Mouse (Mus musculus) limb, embryonic 15.5 days (tissue): Measurements from ENCODE around the gene Aars. TPM values are rescaled to one million over a fixed set of nuclear protein-coding genes. Genes with fewer than 3 reads are reported as not detected.
"Not testable (repeated sequence)": the region's sequence is repeated elsewhere in the genome, so short reads cannot be mapped to it uniquely, and the experiment has no call there.

ENCODE experiments used
- ATAC-seq: fragments of 200-750 bp; cut with Nextera tagmentation; 2 replicates; pipeline ENCODE4 v1.8.0; 2017; ENCODE audit warnings: low read depth, moderate TSS enrichment; ENCODE audit not compliant: insufficient number of reproducible peaks, low FRiP score, low TSS enrichment
- H3K27ac ChIP-seq: fragments of 300-500 bp; sonication (generic); 2 replicates; pipeline ENCODE4 v1.5.1; 2015; ENCODE audit warnings: moderate library complexity, mild to moderate bottlenecking, inconsistent platforms
- H3K27me3 ChIP-seq: fragments of 300-500 bp; sonication (generic); 2 replicates; pipeline ENCODE4 v1.6.1; 2015; ENCODE audit warnings: inconsistent platforms
- H3K36me3 ChIP-seq: fragments of 300-500 bp; sonication (generic); 2 replicates; pipeline ENCODE4 v1.6.1; 2015; ENCODE audit warnings: inconsistent platforms
- H3K4me1 ChIP-seq: fragments of 300-500 bp; sonication (generic); 2 replicates; pipeline ENCODE4 v1.6.1; 2015; ENCODE audit warnings: inconsistent platforms
- H3K4me2 ChIP-seq: fragments of 300-500 bp; sonication (generic); 2 replicates; pipeline ENCODE4 v1.6.1; 2015; ENCODE audit warnings: mild to moderate bottlenecking, inconsistent platforms
- H3K4me3 ChIP-seq: fragments of 300-500 bp; sonication (generic); 2 replicates; pipeline ENCODE4 v1.5.1; 2015; ENCODE audit warnings: mild to moderate bottlenecking, inconsistent platforms
- H3K9ac ChIP-seq: fragments of 300-500 bp; sonication (generic); 2 replicates; pipeline ENCODE4 v1.6.1; 2015; ENCODE audit warnings: inconsistent platforms
- H3K9me3 ChIP-seq: fragments of 300-500 bp; sonication (generic); 2 replicates; pipeline ENCODE4 v1.6.1; 2016; ENCODE audit warnings: inconsistent platforms
- WGBS: fragments of 180-500 bp; shearing (Covaris S2); methylation state at CpG from one replicate; pipeline ENCODE4 v1.1.7; 2015; 5-methylcytosine and 5-hydroxymethylcytosine counted together
- polyA plus RNA-seq: library from polyadenylated mRNA; unstranded; fragments of >200 nt; fragmentation: Nextera tagmentation; extraction: Ambion mirVana; gene quantifications from 2 replicates; pipeline ENCODE4 v1.2.1, GENCODE M21; 2015

Aars gene
- 48.0 and 48.4 TPM in 2 replicates for polyA plus RNA-seq

GRCm38 (mm10) chr8:111032916-111033315, at the start of gene Aars:
Gene Aars, plus strand, starts transcription at chr8:111033144.
- peak within 1 kb of the TSS; percentile 65 for H3K9ac ChIP-seq
- WGBS: 96% methylated on average over 7 of the region's 7 CpGs
- no peak for ATAC-seq

GRCm38 (mm10) chr8:110987805-110988744, 44.9 kb upstream of the Aars start:
- no peak overlapping the region for H3K9ac ChIP-seq
- no peak overlapping the region for H3K4me3 ChIP-seq
- H3K36me3 ChIP-seq: peaks cover 91% of the 10 kb centered on the region
- no peaks in the 10 kb centered on the region for H3K4me1 ChIP-seq
- 77% methylated on average over 8 of the region's 8 CpGs for WGBS
- no peak overlapping the region for H3K4me2 ChIP-seq
- no peak for ATAC-seq
- no peak overlapping the region for H3K27ac ChIP-seq
- H3K9me3 ChIP-seq: no peaks in the 10 kb centered on the region
- H3K27me3 ChIP-seq: no peaks in the 10 kb centered on the region

More at GRCm38 (mm10) chr8:111032916-111033315, at the start of gene Aars:
- H3K4me1 ChIP-seq: peaks cover 21% of the 10 kb centered on the region
- peaks cover 4% of the 10 kb centered on the region for H3K27me3 ChIP-seq
- peak within 1 kb of the TSS; percentile 68 for H3K4me3 ChIP-seq
- peaks cover 13% of the 10 kb centered on the region for H3K36me3 ChIP-seq
- no peaks in the 10 kb centered on the region for H3K9me3 ChIP-seq
- peak within 1 kb of the TSS; percentile 76 for H3K27ac ChIP-seq
- H3K4me2 ChIP-seq: peak within 1 kb of the TSS; percentile 57

GRCm38 (mm10) chr8:110990017-110990416, 42.9 kb upstream of the Aars start:
- Histone ChIP-seq H3K36me3 (peaks cover 77% of the 10 kb centered on the region), H3K9me3 (no peaks in the 10 kb centered on the region), H3K9ac (no peak overlapping the region), H3K4me3 (no peak overlapping the region), H3K4me2 (no peak overlapping the region), H3K27me3 (no peaks in the 10 kb centered on the region), H3K27ac (no peak overlapping the region), H3K4me1 (no peaks in the 10 kb centered on the region)
- ATAC-seq: no peak
- 86% methylated on average over 9 of the region's 9 CpGs for WGBS

- H3K27me3 ChIP-seq: no peaks in the 10 kb centered on the region
- H3K4me1 ChIP-seq: no peaks in the 10 kb centered on the region
- peak overlapping the region; percentile 70 for H3K4me3 ChIP-seq
- ATAC-seq: no peak
- peak overlapping the region; percentile 70 for H3K9ac ChIP-seq
- no peaks in the 10 kb centered on the region for H3K9me3 ChIP-seq
- H3K27ac ChIP-seq: peak overlapping the region; percentile 87
- H3K36me3 ChIP-seq: peaks cover 18% of the 10 kb centered on the region
- WGBS: 35% methylated on average over 16 of the region's 16 CpGs
- H3K4me2 ChIP-seq: peak overlapping the region; percentile 76
Observed at GRCm38 (mm10) chr8:110996641-110997430, 36.1 kb upstream of the Aars start.

- no peaks in the 10 kb centered on the region for H3K4me1 ChIP-seq
- peak within 1 kb of the TSS; percentile 70 for H3K9ac ChIP-seq
- peak within 1 kb of the TSS; percentile 76 for H3K4me2 ChIP-seq
- no peaks in the 10 kb centered on the region for H3K27me3 ChIP-seq
- 3% methylated on average over 55 of the region's 58 CpGs for WGBS
- peak within 1 kb of the TSS; percentile 87 for H3K27ac ChIP-seq
- ATAC-seq: peak; percentile 90
- peak within 1 kb of the TSS; percentile 70 for H3K4me3 ChIP-seq
- H3K9me3 ChIP-seq: no peaks in the 10 kb centered on the region
- H3K36me3 ChIP-seq: peaks cover 12% of the 10 kb centered on the region
Observed at GRCm38 (mm10) chr8:110997547-110998531, 35.1 kb upstream of the Aars start, which contains the start of gene Ddx19a. Gene Ddx19a, minus strand, starts transcription at chr8:110997800.

- H3K4me2 ChIP-seq, H3K4me3 ChIP-seq, H3K4me1 ChIP-seq, H3K9me3 ChIP-seq, ATAC-seq, H3K27me3 ChIP-seq, H3K27ac ChIP-seq, H3K9ac ChIP-seq: not testable (repeated sequence)
- H3K36me3 ChIP-seq: peaks cover 41% of the 10 kb centered on the region
- WGBS: 87% methylated on average over 10 of the region's 10 CpGs
Observed at GRCm38 (mm10) chr8:111010230-111010991, 22.5 kb upstream of the Aars start.

- ATAC-seq, H3K27ac ChIP-seq, H3K9me3 ChIP-seq, H3K4me2 ChIP-seq, H3K27me3 ChIP-seq, H3K4me3 ChIP-seq, H3K36me3 ChIP-seq, H3K9ac ChIP-seq, H3K4me1 ChIP-seq: not testable (repeated sequence)
- 86% methylated on average over 2 of the region's 2 CpGs for WGBS
Observed at GRCm38 (mm10) chr8:111026609-111027008, 6.3 kb upstream of the Aars start.

- no peak for ATAC-seq
- WGBS: under 1% methylated on average over 31 of the region's 31 CpGs
- no peaks in the 10 kb centered on the region for H3K4me1 ChIP-seq
- H3K4me2 ChIP-seq: peak overlapping the region; percentile 79
- peak overlapping the region; percentile 63 for H3K9ac ChIP-seq
- H3K27me3 ChIP-seq: peaks cover 4% of the 10 kb centered on the region
- no peaks in the 10 kb centered on the region for H3K36me3 ChIP-seq
- H3K4me3 ChIP-seq: peak overlapping the region; percentile 65
- H3K27ac ChIP-seq: peak overlapping the region; percentile 50; the same call in 1 of the 2 replicates
- no peaks in the 10 kb centered on the region for H3K9me3 ChIP-seq
Observed at GRCm38 (mm10) chr8:111027391-111027937, 5.5 kb upstream of the Aars start.

GRCm38 (mm10) chr8:111029589-111029988, 3.4 kb upstream of the Aars start:
- Histone ChIP-seq H3K27ac (no peak overlapping the region), H3K9ac (no peak overlapping the region), H3K4me3 (no peak overlapping the region), H3K9me3 (no peaks in the 10 kb centered on the region), H3K4me1 (peaks cover 6% of the 10 kb centered on the region; the same call in 1 of the 2 replicates), H3K36me3 (no peaks in the 10 kb centered on the region), H3K4me2 (no peak overlapping the region), H3K27me3 (peaks cover 4% of the 10 kb centered on the region)
- 57% methylated on average over 4 of the region's 4 CpGs for WGBS
- no peak for ATAC-seq

- WGBS: 77% methylated on average over 6 of the region's 6 CpGs
- Histone ChIP-seq H3K9ac (no peak overlapping the region), H3K27ac (no peak overlapping the region), H3K36me3 (no peaks in the 10 kb centered on the region), H3K9me3 (no peaks in the 10 kb centered on the region), H3K4me1 (peaks cover 11% of the 10 kb centered on the region; the same call in 1 of the 2 replicates), H3K27me3 (peaks cover 4% of the 10 kb centered on the region), H3K4me3 (no peak overlapping the region), H3K4me2 (no peak overlapping the region)
- ATAC-seq: no peak
Observed at GRCm38 (mm10) chr8:111030045-111030444, 2.9 kb upstream of the Aars start.
